Mouse (Mus musculus) splenic B cell, adult 2 months (primary cell): ENCODE results near the gene Abcb1a.
"Not testable (repeated sequence)": the region's sequence is repeated elsewhere in the genome, so short reads cannot be mapped to it uniquely, and the experiment has no call there.

ENCODE experiments used
- DNase-seq: peaks from one replicate; pipeline ENCODE4 v3.0.0-alpha.2; 2011; ENCODE audit warnings: low read depth, low spot score
- H3K27me3 ChIP-seq: 2 replicates; pipeline ENCODE4 v1.6.1; 2012; ENCODE audit warnings: mild to moderate bottlenecking, low read length, moderate library complexity, mixed read lengths; ENCODE audit not compliant: control insufficient read depth, poor library complexity, insufficient read depth, severe bottlenecking
- H3K36me3 ChIP-seq: 2 replicates; pipeline ENCODE4 v1.6.1; 2012; ENCODE audit warnings: mild to moderate bottlenecking, low read length, moderate library complexity, mixed read lengths; ENCODE audit not compliant: control insufficient read depth, poor library complexity, insufficient read depth, severe bottlenecking

Gene Abcb1a

DNA sequence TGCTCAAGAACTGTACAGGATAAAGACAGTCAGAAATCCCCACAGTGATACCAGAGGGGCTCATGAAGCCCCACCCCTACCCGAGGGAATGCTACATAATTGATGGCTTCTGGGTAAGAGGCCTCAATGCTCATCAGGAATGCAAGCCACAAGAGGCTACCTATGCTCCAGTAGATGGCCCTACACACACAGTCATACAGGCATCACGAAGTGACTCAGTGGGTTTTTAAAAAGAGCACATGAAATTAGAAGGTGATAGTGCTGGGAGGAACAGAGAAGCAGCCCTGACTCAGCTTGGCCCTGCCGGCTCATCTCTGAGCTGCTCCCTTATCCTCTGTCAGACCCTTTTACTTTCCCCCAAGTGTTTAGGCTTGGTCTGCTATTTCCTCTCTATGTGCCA is 21.3 kb downstream of the Abcb1a start:
- Histone ChIP-seq H3K36me3 (no peaks in the 10 kb centered on the region), H3K27me3 (no peaks in the 10 kb centered on the region)
- DNase-seq, result no peak

GRCm38 (mm10) chr5:8683686-8684085 is 23.8 kb downstream of the Abcb1a start:
- DNase-seq, result no peak
- Histone ChIP-seq H3K36me3 (no peaks in the 10 kb centered on the region), H3K27me3 (no peaks in the 10 kb centered on the region)

GRCm38 (mm10) chr5:8686071-8686470 is 26.2 kb downstream of the Abcb1a start:
- no peaks in the 10 kb centered on the region for H3K27me3 ChIP-seq
- DNase-seq, result no peak

DNA sequence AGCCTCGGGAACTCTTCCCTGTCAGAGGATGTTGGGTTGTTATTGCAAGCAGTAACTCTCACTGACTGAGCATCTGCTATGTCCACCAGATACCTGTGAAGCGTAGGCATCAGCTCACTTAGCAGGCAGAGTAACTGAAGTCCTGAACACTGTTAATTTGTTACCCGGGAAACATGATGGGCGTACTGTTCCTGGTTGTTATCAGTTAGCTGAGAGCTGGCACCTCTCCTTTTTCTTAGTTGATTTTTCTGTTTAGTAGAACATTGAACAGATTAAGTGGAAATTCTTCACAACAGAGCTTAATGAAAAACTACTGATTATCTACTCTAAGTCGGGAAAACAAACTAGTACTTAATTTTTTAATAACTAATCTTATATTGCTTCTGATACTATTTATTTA is 27.7 kb downstream of the Abcb1a start:
- no peaks in the 10 kb centered on the region for H3K27me3 ChIP-seq
- H3K36me3 ChIP-seq, result no peaks in the 10 kb centered on the region
- no peak for DNase-seq

More at GRCm38 (mm10) chr5:8686071-8686470, 26.2 kb downstream of the Abcb1a start:
- H3K36me3 ChIP-seq, result no peaks in the 10 kb centered on the region

DNA sequence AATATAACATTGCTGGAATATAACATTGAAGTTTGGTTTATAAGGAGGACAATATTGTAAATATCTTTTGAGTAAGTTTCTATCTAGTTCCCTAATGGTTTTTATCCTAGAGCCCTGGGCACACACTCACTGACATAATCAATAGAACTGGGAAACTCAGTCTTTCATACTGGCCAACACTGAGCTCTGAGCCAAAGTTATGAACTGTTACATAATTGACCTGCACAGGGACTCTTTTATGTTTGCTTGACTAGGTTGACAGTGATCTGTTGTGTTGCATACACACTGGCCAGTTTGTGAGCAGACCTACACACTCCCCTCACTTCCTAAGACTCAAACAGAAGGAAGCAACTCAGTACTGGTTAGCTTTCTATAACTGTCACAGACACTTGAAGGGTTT is 56.2 kb downstream of the Abcb1a start:
- no peak for DNase-seq
- Histone ChIP-seq H3K36me3 (no peaks in the 10 kb centered on the region), H3K27me3 (no peaks in the 10 kb centered on the region)

GRCm38 (mm10) chr5:8719556-8719955 is 59.7 kb downstream of the Abcb1a start:
- no peak for DNase-seq
- Histone ChIP-seq H3K36me3 (no peaks in the 10 kb centered on the region), H3K27me3 (no peaks in the 10 kb centered on the region)

GRCm38 (mm10) chr5:8722224-8722623 is 62.3 kb downstream of the Abcb1a start:
- DNase-seq, result no peak
- H3K36me3 ChIP-seq, result no peaks in the 10 kb centered on the region
- H3K27me3 ChIP-seq, result no peaks in the 10 kb centered on the region

- DNase-seq, result no peak
- Histone ChIP-seq H3K36me3 (no peaks in the 10 kb centered on the region), H3K27me3 (no peaks in the 10 kb centered on the region)
Measured at GRCm38 (mm10) chr5:8722867-8723266, 63.0 kb downstream of the Abcb1a start.

DNA sequence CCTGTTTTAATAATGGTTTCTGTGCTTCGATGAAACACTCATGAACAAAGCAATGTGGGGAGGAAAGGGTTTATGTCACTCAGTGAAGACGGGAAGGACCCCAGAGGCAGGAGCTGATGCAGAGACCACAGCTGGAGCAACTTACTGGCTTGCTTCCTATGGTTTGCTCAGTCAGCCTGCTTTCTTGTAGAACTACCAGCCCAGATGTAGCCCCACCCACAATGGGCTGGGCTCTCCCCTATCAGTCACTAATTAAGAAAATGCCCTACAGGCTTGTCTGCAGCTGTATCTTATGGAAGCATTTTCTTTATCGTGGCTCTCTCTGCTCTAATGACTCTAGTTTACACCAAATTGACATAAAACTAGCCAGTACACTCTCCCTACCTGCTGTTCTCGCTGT is 67.9 kb downstream of the Abcb1a start:
- no peak for DNase-seq
- no peaks in the 10 kb centered on the region for H3K36me3 ChIP-seq

DNA sequence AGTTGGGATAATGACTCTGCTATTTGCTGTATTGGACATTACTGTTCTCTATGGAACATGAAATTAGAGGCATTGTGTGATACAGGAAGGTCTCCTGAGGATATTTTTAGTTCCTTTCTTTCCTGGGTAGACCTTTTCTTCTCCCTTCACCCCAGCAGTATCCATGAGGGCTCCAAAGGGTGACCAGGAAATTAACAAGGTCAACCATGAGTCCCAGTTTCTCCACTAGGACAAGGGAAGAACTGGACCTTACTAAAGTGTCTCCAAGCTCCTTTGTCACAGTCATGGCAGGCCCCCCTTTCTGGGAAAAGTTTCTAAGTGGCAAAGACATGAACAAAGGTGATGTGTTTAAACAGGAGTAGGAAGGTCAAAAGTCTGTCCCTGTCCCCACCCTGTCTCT is 72.8 kb downstream of the Abcb1a start:
- Histone ChIP-seq H3K36me3 (no peaks in the 10 kb centered on the region), H3K27me3 (no peaks in the 10 kb centered on the region)
- no peak for DNase-seq

More for the DNA sequence above, 67.9 kb downstream of the Abcb1a start:
- H3K27me3 ChIP-seq, result no peaks in the 10 kb centered on the region

DNA sequence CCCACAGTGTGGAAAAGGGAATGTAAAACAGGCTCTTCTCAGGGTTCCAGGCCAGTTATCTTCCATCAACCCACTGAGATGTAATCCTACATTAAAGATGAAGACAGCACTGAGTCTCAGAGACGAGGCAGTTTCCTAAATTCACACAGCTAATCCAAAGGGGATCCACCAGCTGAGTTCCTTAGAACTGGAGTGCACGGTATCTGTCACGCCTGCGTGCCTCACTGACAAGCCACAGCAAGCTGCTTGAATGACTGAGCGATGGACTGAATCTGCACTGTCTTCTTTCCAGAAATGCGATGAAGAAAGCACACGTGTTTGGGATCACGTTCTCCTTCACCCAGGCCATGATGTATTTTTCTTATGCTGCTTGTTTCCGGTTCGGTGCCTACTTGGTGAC is 73.4 kb downstream of the Abcb1a start:
- not testable (repeated sequence) for H3K36me3 ChIP-seq, DNase-seq

DNA sequence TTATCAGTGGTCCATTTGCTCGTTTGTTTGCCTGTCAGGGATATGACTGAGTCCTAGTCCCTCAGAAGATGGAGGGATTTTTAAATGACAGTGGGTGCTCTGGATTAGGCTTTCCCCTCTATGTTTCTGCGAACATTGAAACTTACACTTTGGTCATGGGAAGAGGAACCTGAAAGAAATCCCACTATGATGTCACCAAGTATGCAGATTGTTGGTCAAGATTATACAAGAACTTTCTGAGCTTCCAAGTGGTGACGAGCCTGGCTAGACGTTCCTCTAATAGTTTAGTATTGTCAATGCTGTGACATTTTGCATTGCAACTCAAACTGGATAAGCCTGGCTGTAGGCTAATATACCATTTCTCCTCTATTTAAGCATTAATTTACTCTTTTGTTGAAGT is 76.5 kb downstream of the Abcb1a start:
- no peak for DNase-seq
- H3K36me3 ChIP-seq, result no peaks in the 10 kb centered on the region
- H3K27me3 ChIP-seq, result no peaks in the 10 kb centered on the region

More for the DNA sequence above, 73.4 kb downstream of the Abcb1a start:
- not testable (repeated sequence) for H3K27me3 ChIP-seq

- DNase-seq, result no peak
- Histone ChIP-seq H3K27me3 (no peaks in the 10 kb centered on the region), H3K36me3 (no peaks in the 10 kb centered on the region)
Measured at GRCm38 (mm10) chr5:8737062-8737461, 77.2 kb downstream of the Abcb1a start.

DNA sequence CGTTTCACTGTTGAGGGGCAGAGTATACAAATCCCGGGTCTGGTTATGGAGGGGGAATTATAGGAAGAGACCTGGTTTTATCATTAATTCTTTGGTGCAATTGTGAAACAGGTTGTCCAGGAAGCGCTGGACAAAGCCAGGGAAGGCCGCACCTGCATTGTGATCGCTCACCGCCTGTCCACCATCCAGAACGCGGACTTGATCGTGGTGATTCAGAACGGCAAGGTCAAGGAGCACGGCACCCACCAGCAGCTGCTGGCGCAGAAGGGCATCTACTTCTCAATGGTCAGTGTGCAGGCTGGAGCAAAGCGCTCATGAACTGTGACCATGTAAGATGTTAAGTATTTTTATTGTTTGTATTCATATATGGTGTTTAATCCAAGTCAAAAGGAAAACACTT is 87.4 kb downstream of the Abcb1a start:
- DNase-seq, H3K36me3 ChIP-seq, H3K27me3 ChIP-seq: not testable (repeated sequence)

GRCm38 (mm10) chr5:8772866-8773265 is 113.0 kb downstream of the Abcb1a start:
- Histone ChIP-seq H3K36me3 (no peaks in the 10 kb centered on the region), H3K27me3 (no peaks in the 10 kb centered on the region)
- DNase-seq, result no peak

- DNase-seq, result no peak
- Histone ChIP-seq H3K36me3 (no peaks in the 10 kb centered on the region), H3K27me3 (no peaks in the 10 kb centered on the region)
Measured at GRCm38 (mm10) chr5:8778311-8778710, 118.4 kb downstream of the Abcb1a start.
